Mouse (Mus musculus) brain, adult 2 months (tissue): ENCODE measurements around the gene Mapkapk2.

Experiments used
- DNase-seq: peaks from one replicate; pipeline ENCODE4 v3.0.0; 2011; ENCODE audit warnings: low read depth, low spot score

Gene Mapkapk2

DNA sequence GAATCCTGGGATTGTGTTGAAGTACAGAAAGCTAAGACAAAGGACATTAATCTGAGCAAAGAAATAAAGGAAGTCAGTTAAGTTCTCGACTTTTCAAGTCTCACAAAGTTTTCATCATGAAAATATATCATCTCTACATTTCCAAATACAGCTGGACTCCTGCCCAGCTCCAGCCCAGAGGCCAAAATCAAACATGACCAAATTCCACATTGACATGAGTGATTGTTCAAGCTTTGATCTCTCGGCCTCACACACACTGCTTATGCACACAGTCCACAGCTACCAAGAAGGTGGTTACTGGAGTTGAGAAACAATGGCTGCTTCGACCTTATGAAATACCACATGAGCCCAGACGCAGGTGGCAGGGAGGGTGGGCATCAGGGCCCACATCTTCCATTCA, 14.0 kb downstream of the Mapkapk2 start:
- no peak for DNase-seq

- DNase-seq = no peak
These were observed 14.5 kb downstream of the Mapkapk2 start for GRCm38 (mm10) chr1:131083122-131083521.

GRCm38 (mm10) chr1:131080686-131081085, 16.9 kb downstream of the Mapkapk2 start:
- no peak for DNase-seq

DNA sequence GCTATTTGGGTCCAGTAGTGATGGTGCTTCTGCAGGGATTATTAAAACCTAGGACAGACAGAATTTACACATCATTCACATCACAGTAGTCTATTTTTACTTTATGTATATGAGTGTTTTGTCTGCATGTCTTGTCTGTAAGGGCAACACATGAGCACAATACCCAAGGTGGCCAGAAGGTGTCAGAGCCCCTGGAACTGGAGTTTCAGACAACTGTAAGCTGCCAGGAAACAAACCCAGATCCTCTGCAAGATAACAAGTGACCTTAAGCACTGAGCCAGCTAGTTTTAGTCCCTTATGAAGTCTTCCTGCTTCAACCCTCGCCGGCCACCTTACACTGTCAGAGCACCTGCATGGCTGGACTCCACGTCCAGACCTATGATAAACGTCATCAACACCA, 17.9 kb downstream of the Mapkapk2 start:
- no peak for DNase-seq

DNA sequence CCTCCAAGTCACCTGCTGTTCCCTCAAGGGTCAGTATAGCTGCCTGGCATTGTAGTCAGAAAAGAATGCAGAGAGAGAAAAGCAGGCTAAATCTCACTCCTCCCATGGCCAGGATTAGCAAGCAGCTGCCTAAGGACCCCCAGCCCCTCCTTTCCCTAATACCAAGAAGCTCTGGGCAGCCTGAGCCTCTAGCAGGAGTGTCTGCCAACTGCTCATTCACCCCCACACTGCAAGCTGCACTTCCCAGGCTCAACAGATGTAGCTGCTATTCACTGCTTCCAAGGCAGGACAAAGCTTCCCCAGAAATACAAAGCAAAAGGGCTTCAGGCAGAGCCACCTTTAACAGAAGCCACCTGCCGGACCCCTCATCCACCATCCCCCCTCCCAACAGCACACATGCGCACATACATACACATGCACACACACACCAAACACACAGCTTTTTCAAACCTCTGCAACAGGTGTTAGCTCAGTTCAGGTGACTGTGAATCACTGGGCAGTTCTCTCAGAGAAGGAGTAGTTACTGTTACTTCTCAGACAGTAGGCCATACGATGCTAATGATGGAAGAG, 18.8 kb downstream of the Mapkapk2 start:
- peak; percentile 88 for DNase-seq

- DNase-seq = no peak
These were observed 22.4 kb downstream of the Mapkapk2 start for GRCm38 (mm10) chr1:131075098-131075791.

DNA sequence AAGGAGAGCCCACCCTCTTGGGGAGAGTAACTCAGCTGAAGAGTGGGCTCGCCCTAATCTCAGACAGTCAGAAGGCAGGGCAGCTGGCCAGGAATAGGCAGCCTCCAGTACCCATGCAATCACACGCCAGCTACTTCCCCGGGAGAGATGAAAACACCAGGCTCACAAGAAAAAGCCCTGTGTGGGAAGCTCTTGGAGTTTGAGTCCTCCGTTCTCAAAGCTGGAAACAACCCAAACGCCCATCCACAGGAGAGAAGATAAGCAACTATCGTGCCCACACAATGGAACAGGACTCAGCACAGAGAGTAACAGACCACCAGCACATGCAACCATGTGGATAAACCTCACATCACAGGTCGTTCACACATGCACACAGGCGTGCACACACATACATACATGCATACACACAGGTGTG, 23.1 kb downstream of the Mapkapk2 start:
- DNase-seq = peak; percentile 90

DNA sequence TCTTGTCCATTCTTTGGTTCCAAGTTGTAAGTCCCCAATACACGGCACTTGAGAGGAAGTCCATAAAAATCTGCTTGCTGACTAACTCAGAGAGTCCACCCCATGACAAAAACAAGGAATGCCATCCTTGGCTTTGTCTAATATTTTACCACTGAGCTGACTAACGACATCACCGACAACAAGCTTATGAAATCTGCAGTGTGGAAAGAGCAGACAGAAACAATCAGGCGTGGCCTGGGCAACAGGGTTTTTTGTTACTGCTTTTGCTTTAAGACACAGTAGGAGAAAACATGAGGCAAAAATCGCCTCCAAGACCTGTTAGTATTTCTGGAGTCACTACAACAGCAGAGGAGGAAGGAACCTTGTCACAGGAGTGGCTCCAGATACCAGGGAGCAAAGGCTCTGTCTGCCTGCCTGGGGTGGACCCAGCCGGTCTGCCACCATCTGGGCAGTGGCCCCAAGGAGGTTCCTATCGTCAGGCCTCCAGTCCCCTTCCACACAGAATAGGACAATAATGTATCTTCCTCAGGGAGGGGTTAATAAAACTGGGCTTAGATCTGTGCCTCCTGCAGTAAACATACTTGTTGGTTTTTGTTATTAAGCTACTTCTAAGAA, 25.1 kb downstream of the Mapkapk2 start:
- no peak for DNase-seq

- peak; percentile 43 for DNase-seq
These were observed 28.6 kb downstream of the Mapkapk2 start for GRCm38 (mm10) chr1:131069010-131069409.

DNA sequence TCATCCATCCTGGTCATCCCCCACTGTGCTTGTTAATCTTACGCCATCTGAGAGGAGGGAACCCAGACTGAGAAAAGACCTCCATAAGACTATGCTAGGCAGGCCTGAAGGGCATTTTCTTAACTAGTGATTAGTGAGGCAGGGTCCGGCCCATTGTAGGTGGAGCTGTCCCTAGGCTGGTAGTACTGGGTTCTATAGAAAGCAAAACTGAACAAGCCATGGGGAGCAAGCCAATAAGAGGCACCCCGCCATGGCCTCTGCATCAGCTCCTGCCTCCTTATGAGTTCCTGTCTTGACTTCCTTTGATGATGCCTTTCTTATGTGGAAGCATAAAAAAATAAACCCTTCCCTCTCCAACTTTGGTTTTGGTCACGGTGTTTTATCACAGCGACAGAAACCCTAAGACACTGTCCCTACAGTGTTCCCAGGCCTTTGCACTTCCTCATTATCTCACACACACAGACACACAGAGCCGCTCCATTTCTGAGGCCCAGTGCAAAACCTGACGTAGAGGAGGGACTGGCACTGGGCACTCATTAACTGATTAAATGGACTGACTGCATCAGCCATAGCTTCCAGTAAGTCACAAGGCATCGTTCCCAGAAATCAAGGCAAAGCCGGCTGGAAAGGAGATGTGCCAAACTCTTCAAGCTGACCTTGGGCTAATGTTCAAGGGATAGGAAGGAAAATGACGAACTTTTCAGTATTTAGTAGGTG, 29.5 kb downstream of the Mapkapk2 start:
- no peak for DNase-seq

DNA sequence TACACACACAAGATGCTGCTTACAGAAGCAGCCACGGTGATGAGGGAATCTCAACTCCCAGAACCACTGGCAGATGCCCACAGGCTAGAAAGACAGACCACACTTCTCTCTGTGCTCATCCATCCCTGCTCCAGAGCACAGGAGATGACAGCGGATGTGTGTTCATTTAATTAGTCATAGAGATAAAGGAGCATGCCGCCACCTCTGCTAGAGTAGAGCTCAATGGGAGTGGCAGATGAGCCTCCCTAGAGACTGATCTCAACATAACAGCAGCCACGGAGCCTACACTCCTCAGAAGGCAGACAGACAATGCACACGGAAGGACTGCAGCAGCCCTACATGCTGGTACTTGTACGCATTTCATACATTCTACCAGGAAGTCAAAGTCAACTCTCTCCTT, 33.4 kb downstream of the Mapkapk2 start:
- no peak for DNase-seq

DNA sequence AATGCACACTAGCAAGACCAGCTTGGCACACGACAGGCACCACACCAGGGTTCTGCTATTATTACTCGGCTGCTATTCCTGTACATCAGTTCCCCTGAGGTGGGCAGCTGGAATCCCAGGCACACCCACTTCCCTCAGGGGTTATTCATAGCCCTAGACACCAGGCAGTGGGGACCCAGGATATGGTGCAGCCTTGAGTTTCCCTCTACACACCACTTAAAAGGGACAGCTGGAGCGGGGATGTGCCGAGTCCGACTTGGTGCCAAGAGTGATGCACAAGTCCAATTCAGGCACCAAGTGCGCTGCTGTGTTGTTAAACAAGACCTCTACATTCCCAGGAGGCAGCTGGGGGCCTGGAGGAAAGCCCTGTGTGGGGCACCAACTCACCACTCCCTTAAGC, 34.8 kb downstream of the Mapkapk2 start:
- DNase-seq = peak; percentile 88

DNA sequence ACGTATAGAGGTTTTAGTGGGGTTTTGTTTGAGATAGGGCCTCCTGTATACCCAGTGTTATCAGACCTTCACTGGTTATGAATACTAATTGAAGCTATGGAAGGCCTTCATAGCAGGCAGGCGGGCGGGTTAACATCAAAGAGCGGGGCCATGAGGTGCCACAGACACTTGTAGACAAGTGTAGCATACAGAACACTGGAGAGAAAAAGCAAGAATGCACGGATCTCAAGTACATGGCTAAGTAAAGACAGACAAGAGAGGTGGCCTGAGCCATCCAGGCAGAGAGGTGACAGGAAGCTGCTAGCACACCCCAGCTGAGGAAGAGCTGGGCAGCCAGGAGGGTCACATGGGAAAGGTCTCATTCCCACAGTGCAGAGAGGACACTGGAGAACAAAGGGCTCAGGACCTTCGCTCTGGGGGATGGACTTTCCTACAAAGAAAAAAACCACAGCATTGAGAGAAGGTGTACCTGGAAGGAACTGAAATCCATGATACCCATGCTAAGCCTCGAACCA, 35.8 kb downstream of the Mapkapk2 start:
- DNase-seq = no peak

DNA sequence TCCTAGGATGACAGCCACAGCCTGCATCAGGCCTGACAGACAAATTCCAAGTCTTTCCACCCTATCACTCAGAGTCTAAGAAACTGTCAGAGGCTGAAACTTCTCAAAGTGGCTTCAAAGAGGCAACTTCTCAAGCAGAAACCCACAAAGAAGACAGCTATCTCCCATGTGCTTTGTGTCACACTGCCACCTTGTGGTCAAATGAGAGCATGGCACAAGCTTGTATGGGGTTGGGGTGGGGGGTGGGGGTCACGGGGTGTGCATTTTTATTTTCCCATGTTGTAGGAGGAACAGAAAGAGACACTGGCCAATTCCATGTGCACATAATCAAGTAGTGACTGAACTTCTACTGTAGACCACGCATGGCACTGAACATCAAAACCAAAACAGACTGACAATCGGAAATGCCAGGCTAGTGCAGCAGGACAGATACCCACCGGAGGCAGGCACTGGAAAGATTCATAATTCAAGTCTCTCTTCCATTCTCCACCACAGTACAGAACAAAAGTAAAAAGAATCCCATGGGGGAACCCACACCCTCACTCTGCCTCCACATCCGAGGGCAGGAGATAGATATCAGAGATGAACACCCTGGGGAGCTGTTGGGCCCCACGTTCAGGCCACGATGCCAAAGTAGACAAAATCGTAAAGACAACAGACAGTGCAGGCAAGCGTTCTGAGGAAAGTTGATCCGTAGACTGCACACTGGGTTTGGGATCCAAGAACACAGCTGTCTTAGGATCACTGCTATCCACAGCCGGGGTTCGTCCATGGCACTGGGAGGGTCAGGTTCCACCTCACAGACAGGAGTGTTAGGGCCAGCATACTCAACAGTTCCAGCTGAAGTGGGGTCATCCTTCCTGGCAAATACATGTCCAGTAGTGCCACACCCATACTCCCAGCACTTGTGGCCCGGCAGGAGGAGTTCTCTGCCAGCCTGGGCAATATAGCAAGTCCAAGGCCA, 37.1 kb downstream of the Mapkapk2 start:
- DNase-seq = peak; percentile 65

- DNase-seq = no peak
These were observed 37.8 kb downstream of the Mapkapk2 start for GRCm38 (mm10) chr1:131059841-131060240.

DNA sequence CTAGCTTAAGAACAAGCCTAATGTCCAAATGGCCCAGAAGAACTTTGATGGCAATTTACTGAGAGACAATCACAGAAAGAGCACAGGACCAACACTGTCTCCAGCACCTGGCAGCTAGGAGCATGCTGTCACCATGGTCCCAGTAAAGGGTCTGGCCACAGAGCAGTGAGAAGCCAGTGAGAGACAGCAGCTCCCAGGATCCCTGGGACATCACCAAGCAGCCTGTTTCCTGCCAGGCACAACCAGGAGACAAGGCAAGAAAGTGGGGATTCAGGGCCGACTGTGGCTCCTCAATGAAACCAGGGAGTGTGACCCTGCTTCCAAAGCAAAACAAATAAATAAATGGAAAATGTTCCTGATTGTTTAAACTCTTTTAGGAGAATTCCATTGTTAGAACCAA, 38.2 kb downstream of the Mapkapk2 start:
- DNase-seq = no peak

DNA sequence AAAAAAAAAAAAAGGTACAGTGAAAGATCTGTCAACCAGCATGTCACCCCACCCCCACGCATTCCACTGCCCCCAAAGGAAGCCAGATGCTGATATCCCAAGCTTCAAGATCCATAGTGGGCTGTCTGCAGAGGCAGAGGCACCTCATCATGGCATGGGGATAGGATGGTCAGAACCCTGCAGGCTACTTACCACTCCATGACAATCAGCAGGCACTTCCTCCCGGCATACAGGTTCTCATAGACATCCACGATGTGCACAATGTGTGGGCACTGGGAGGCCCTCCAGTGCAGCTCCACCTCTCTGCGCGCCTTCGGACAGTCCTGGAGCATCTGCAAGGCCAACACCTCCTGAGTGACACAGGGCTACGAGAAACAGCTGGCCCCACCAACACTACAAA, 39.2 kb downstream of the Mapkapk2 start:
- no peak for DNase-seq

- DNase-seq = no peak
These were observed 43.4 kb downstream of the Mapkapk2 start for GRCm38 (mm10) chr1:131054251-131054650.

DNA sequence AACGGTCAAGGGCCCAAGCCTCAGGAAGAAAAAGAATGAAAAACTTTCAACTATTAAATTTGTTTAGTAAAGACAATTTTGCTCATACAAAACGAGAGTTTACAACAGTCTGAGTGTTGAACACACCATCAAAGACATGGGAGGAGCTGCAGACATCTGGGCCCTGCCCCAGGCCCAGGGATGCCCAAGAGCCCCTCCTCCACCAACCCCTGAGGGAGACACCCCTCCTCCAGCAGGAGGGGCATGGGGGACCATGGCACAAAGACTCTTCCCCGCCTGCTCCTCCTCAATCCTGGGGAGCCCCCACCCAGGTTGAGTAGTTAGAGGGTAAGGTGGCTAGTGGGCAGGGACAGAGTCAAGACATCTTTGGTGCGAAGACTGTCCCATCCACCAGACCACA, 44.0 kb downstream of the Mapkapk2 start:
- no peak for DNase-seq

- peak; percentile 93 for DNase-seq
These were observed 44.4 kb downstream of the Mapkapk2 start for GRCm38 (mm10) chr1:131053239-131053638.

GRCm38 (mm10) chr1:131051073-131051472, 46.6 kb downstream of the Mapkapk2 start:
- peak; percentile 78 for DNase-seq
